Mouse (Mus musculus): Measurements from ENCODE around the gene Ly75. TPM values are rescaled to one million over a fixed set of nuclear protein-coding genes. Genes with fewer than 3 reads are reported as not detected.
A peak's percentile ranks its signal among the peaks of the same experiment; 100 is the strongest.

Ly75 gene
- total and polyA plus RNA-seq, 3 experiments = 0.15 to 16.0 (median 12.5) TPM

- ATAC-seq (ENCODE audit: extremely low read depth, insufficient number of reproducible peaks, low FRiP score, poor library complexity, severe bottlenecking) = no peak
- Histone ChIP-seq H3K4me1 (ENCODE audit: insufficient read depth, low read depth, low read length) (0 out of 2 replicates have a peak, but pooled peaks cover 5% of the 10 kb centered on the region), H3K4me3 (ENCODE audit: low read depth, low read length) (no peak overlapping the region), H3K9me3 (replicated peaks) (no peaks in the 10 kb centered on the region), H3K27me3 (ENCODE audit: insufficient read depth, low read length) (no peaks in the 10 kb centered on the region), H3K36me3 (replicated peaks) (peaks cover 5% of the 10 kb centered on the region)
- no peak for DNase-seq (ENCODE audit: low spot score)
- TF ChIP-seq TAL1 (conservative IDR thresholded peaks at IDR 0.05; ENCODE audit: low read depth, low read length) (no peak), CTCF (IDR thresholded peaks at IDR 0.05; ENCODE audit: low read depth, low read length) (no peak), GATA2 (IDR thresholded peaks at IDR 0.05; ENCODE audit: borderline replicate concordance, low read depth, low read length) (no peak), GATA1 (IDR thresholded peaks at IDR 0.05; ENCODE audit: borderline replicate concordance, low read length) (no peak), POLR2AphosphoS5 (IDR thresholded peaks at IDR 0.05; ENCODE audit: insufficient replicate concordance, low read depth, low read length) (no peak)
Observed at GRCm38 (mm10) chr2:60359796-60360195, 23.3 kb downstream of the Ly75 start.

DNA sequence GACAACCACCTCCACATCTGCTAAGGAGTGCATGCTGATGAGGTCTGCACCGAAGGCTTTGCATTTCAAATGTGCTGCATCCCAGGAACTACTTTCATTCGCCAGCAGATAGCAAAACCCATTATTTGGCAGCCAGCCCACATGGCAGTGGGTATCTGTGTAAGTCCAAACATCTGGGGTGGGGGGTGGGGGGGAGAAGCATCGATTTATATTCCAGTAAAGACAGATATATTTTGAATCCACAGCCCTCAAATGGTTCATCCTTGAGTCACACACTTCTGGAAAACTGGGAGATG lies 27.8 kb downstream of the Ly75 start:
- Histone ChIP-seq H3K36me3 (replicated peaks) (peaks cover 2% of the 10 kb centered on the region), H3K4me3 (ENCODE audit: low read depth, low read length) (no peak overlapping the region), H3K27me3 (ENCODE audit: insufficient read depth, low read length) (no peaks in the 10 kb centered on the region), H3K9me3 (replicated peaks) (no peaks in the 10 kb centered on the region), H3K4me1 (ENCODE audit: insufficient read depth, low read depth, low read length) (0 out of 2 replicates have a peak, but pooled peaks cover 5% of the 10 kb centered on the region)
- no peak for TF ChIP-seq TAL1 (conservative IDR thresholded peaks at IDR 0.05; ENCODE audit: low read depth, low read length)
- no peak for TF ChIP-seq CTCF (IDR thresholded peaks at IDR 0.05; ENCODE audit: low read depth, low read length)
- TF ChIP-seq GATA2 (IDR thresholded peaks at IDR 0.05; ENCODE audit: borderline replicate concordance, low read depth, low read length) = no peak
- no peak for TF ChIP-seq GATA1 (IDR thresholded peaks at IDR 0.05; ENCODE audit: borderline replicate concordance, low read length)
- TF ChIP-seq POLR2AphosphoS5 (IDR thresholded peaks at IDR 0.05; ENCODE audit: insufficient replicate concordance, low read depth, low read length) = no peak
- DNase-seq (ENCODE audit: low spot score) (no peak), ATAC-seq (ENCODE audit: extremely low read depth, insufficient number of reproducible peaks, low FRiP score, poor library complexity, severe bottlenecking) (no peak)

DNA sequence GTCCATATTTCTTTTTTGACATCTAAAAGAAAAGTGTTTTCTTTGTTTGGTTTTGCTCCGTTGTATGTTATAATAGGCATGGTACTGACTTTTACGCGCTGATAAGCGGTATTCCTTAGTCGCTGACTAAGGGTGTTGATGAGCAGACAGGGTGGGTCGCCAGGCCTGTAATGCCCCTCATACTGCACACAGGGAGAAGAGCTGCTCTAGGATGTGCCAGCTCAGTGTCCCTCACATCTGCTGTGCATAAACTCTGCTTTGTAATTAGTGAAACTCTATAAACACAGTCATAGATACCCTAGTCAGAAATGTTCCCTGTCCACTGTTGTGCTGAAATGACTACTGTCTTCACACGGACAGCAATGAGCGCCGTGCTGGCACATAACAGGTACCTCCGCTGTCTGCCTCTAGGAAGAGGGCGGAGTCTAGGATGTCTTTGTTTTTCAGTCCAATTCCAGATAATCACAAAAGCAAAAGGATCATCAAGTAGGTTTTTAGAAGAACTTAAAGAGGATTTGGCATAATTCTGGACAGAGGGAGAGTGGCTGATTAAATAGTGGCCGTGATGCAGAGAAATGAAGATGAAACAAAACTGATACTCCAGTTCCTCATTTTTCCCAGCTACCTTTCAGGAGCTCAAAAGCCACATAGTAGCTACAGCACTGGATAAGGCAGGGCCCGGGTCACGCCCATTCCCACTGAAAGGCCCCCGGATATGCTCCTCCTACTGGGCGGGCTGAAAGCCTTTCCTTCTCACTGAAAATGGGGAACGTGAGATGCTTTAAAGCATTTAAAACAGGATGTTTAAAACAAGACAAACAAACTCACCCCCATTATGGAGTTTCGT lies 28.3 kb downstream of the Ly75 start:
- ATAC-seq (ENCODE audit: extremely low read depth, insufficient number of reproducible peaks, low FRiP score, poor library complexity, severe bottlenecking) (no peak), DNase-seq (ENCODE audit: low spot score) (peak; percentile 13)
- H3K4me3 ChIP-seq (ENCODE audit: low read depth, low read length) = no peak overlapping the region
- peaks cover 2% of the 10 kb centered on the region for H3K36me3 ChIP-seq (replicated peaks)
- no peaks in the 10 kb centered on the region for H3K9me3 ChIP-seq (replicated peaks)
- no peaks in the 10 kb centered on the region for H3K27me3 ChIP-seq (ENCODE audit: insufficient read depth, low read length)
- TF ChIP-seq POLR2AphosphoS5 (IDR thresholded peaks at IDR 0.05; ENCODE audit: insufficient replicate concordance, low read depth, low read length) (no peak), CTCF (IDR thresholded peaks at IDR 0.05; ENCODE audit: low read depth, low read length) (no peak), GATA1 (IDR thresholded peaks at IDR 0.05; ENCODE audit: borderline replicate concordance, low read length) (no peak), TAL1 (conservative IDR thresholded peaks at IDR 0.05; ENCODE audit: low read depth, low read length) (no peak), GATA2 (IDR thresholded peaks at IDR 0.05; ENCODE audit: borderline replicate concordance, low read depth, low read length) (no peak)
- 0 out of 2 replicates have a peak, but pooled peaks cover 5% of the 10 kb centered on the region for H3K4me1 ChIP-seq (ENCODE audit: insufficient read depth, low read depth, low read length)

DNA sequence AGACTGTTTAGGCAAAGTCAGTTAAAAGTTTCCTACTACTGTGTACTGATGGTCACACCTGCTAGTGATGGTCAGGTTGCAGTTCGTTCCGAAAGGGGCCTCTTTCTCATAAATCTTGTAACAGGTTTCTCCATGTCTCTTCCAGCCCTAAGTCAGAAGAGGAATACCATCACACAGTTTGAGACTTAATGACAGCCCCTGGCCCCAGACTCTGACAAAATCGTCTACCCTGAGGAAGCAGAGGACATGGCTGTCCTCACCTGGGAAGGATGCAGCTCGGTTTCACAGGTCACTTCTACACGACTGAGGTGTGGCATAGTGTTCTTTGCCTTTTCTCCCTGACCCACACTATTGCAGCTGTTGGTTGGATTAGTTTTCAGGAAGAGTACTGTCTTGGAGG lies 30.8 kb downstream of the Ly75 start:
- Histone ChIP-seq H3K9me3 (replicated peaks) (no peaks in the 10 kb centered on the region), H3K4me1 (ENCODE audit: insufficient read depth, low read depth, low read length) (0 out of 2 replicates have a peak, but pooled peaks cover 5% of the 10 kb centered on the region), H3K4me3 (ENCODE audit: low read depth, low read length) (no peak overlapping the region), H3K27me3 (ENCODE audit: insufficient read depth, low read length) (no peaks in the 10 kb centered on the region), H3K36me3 (replicated peaks) (peaks cover 4% of the 10 kb centered on the region)
- DNase-seq (ENCODE audit: low spot score) (no peak), ATAC-seq (ENCODE audit: extremely low read depth, insufficient number of reproducible peaks, low FRiP score, poor library complexity, severe bottlenecking) (no peak)
- TF ChIP-seq GATA1 (IDR thresholded peaks at IDR 0.05; ENCODE audit: borderline replicate concordance, low read length) = no peak

GRCm38 (mm10) chr2:60351781-60352180 lies 31.3 kb downstream of the Ly75 start:
- ATAC-seq (ENCODE audit: extremely low read depth, insufficient number of reproducible peaks, low FRiP score, poor library complexity, severe bottlenecking) (no peak), DNase-seq (ENCODE audit: low spot score) (no peak)
- TF ChIP-seq GATA2 (IDR thresholded peaks at IDR 0.05; ENCODE audit: borderline replicate concordance, low read depth, low read length) (no peak), CTCF (IDR thresholded peaks at IDR 0.05; ENCODE audit: low read depth, low read length) (no peak), POLR2AphosphoS5 (IDR thresholded peaks at IDR 0.05; ENCODE audit: insufficient replicate concordance, low read depth, low read length) (no peak), GATA1 (IDR thresholded peaks at IDR 0.05; ENCODE audit: borderline replicate concordance, low read length) (no peak), TAL1 (conservative IDR thresholded peaks at IDR 0.05; ENCODE audit: low read depth, low read length) (no peak)
- Histone ChIP-seq H3K27me3 (ENCODE audit: insufficient read depth, low read length) (no peaks in the 10 kb centered on the region), H3K9me3 (replicated peaks) (no peaks in the 10 kb centered on the region), H3K36me3 (replicated peaks) (peaks cover 1% of the 10 kb centered on the region), H3K4me3 (ENCODE audit: low read depth, low read length) (no peak overlapping the region), H3K4me1 (ENCODE audit: insufficient read depth, low read depth, low read length) (0 out of 2 replicates have a peak, but pooled peaks cover 5% of the 10 kb centered on the region)

- Histone ChIP-seq H3K4me1 (ENCODE audit: insufficient read depth, low read depth, low read length) (no peaks in the 10 kb centered on the region), H3K36me3 (replicated peaks) (peaks cover 1% of the 10 kb centered on the region), H3K27me3 (ENCODE audit: insufficient read depth, low read length) (no peaks in the 10 kb centered on the region), H3K9me3 (replicated peaks) (no peaks in the 10 kb centered on the region), H3K4me3 (ENCODE audit: low read depth, low read length) (no peak overlapping the region)
- no peak for ATAC-seq (ENCODE audit: extremely low read depth, insufficient number of reproducible peaks, low FRiP score, poor library complexity, severe bottlenecking)
- TF ChIP-seq POLR2AphosphoS5 (IDR thresholded peaks at IDR 0.05; ENCODE audit: insufficient replicate concordance, low read depth, low read length) = no peak
- TF ChIP-seq GATA2 (IDR thresholded peaks at IDR 0.05; ENCODE audit: borderline replicate concordance, low read depth, low read length) = no peak
- DNase-seq (ENCODE audit: low spot score) = no peak
Observed at GRCm38 (mm10) chr2:60347875-60348274, 35.2 kb downstream of the Ly75 start.
